Mouse (Mus musculus) Muller cell, postnatal 12 days (primary cell): Measurements from ENCODE around the gene Agap1.

Experiments used
- DNase-seq: peaks from one replicate; pipeline ENCODE4 v3.0.0-alpha.2; 2015; ENCODE audit errors: inconsistent ontology term

The Agap1 gene

DNA sequence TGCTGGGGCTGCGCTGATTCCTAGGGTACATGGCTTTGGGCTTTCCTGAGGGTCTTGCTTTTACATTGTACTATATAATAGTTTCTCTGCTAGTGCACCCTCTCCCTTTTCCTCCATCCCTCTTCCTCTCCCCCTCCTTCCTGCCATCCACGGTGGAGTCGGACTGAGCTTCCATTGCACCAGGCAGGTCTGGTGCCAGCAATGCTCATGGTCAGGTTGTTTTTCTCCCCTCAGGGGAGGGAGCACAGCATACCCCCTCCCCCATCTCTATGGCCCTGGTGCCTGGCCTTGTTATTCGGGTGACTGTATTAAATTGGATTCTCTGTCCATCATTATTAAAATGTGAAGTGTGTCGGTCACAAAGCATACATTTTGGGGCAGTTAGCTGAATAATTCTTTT, 259.1 kb downstream of the Agap1 start:
- DNase-seq = no peak

DNA sequence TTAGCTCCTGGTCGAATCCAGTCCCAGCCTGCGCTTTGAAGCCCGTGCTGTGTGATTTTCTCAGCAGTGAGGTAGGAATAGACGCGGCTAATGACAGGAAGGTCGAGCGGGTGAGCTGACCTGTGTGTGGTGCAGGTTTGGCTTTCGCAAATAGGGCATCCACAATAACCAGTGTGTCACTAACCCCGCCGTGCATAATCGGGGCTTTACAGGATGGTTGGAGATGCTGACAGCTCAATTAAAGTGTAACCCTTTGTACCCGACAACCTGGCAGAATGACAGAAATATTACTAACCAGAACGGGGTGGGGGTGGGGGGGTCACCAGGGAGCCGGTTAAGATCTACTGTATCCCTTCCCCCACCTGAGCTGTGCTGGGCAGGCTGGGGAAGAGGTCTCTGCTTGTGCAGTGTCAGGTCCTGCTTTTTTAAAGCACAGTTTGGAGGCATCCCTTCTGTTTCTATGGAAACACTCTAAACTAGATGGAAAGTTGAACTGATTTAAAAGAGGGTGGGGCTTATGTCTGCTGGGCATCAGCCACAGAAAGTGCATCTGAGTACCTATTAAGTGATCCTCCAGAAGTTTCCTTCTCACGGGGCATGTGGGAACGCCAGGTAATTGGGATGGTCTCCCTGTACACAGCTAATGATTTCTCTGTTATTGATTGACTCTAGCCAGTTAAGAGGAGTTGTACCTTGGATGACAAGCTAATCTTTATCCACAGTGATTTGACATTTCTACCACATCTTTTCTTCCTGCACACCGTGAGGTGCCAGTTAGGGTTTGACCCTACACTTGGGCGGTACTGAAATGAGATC, 259.8 kb downstream of the Agap1 start:
- no peak for DNase-seq

- DNase-seq = no peak
Measured at GRCm38 (mm10) chr1:89716234-89716633, 261.6 kb downstream of the Agap1 start.

GRCm38 (mm10) chr1:89717100-89717499, 262.5 kb downstream of the Agap1 start:
- no peak for DNase-seq

DNA sequence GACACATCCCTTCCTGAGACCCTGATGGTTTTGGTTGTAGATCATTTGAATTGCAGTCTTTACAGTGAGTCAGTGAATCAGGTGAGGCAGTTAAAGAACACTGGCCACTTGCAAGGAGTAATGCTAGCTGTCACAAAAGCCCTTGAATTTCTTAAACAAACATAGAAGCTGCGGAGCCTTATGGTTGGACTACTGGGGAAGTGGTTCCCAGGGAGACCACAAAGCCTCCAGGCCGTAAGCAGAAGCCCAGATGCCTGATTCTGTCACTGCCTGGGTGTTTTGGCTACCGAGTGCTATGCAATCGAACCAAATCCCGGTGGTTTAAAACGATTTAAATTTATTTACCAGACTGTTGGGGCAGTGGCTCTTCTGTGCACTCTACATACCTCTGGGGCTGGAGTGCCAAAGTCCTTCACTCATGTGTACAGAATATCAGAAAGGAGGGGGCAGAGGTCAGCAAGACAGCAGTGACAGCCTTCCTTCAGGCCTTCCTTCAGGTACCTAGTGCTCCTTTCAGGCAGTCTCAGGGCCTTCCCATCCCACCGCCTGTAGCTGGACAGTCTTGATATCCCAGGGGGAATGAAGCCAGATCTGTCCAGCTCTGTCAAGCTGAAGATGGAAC, 264.3 kb downstream of the Agap1 start:
- DNase-seq = no peak

GRCm38 (mm10) chr1:89724141-89724540, 269.5 kb downstream of the Agap1 start:
- no peak for DNase-seq

- DNase-seq = no peak
Measured at GRCm38 (mm10) chr1:89724555-89724954, 269.9 kb downstream of the Agap1 start.

DNA sequence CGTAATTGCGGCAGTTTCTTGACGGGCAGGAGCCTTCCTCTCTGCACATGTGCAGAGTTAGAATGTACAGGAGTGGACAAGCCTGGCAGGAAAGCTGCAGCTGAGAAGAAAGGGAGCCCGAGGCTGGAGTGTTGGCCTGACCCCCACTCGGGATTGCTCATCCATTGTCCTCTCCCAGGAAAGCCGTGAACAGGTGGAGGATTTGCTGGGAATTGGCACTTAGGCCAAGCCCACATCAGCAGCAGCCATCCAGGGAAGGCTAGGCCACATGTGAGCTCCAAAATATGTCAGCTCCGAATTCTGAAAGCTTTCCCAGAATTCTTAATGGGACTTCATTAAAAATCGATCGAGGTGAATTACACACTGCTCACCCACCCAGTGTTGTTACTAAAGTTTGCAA, 270.4 kb downstream of the Agap1 start:
- DNase-seq = no peak

DNA sequence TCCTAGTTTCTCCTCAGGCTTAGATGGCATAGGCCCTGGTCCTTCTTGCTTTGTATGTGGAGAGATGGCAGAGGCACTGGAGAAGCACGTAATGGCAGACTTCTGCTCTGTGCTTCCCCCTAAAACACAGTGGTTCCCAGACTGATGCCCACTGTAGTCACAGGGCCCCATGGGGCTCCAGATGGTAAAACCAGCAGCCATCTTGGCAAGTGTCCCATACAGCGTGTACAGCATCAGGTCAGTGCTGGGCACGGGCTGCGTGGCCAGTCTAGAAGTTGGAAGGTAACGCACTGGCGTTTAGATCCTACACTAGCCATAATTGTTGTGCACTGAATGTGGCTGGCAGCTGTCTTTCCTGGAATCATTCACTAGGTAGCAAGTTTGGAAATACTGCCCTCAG, 273.9 kb downstream of the Agap1 start:
- no peak for DNase-seq

- no peak for DNase-seq
Measured at GRCm38 (mm10) chr1:89730589-89731195, 276.1 kb downstream of the Agap1 start.

GRCm38 (mm10) chr1:89734368-89734767, 279.8 kb downstream of the Agap1 start:
- DNase-seq = no peak

GRCm38 (mm10) chr1:89735146-89735545, 280.5 kb downstream of the Agap1 start:
- no peak for DNase-seq

DNA sequence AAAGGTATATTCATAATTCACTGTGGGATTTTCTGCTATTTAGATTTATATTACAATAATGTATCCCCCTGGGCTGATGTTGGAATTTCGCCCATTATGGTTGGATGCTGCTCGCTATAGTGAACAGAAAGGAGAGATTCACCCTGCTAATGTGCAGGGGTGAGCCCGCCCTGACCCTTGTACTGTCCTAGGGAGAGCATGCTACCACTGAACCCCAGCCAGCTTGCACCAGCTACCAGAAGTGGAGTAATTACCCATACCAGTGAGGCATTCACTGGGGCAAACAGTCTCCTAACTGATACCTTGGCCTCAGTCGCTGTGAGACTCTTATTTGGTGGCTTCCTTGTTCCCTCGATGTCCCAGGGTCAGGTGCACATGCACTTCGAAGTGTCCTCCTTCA, 281.4 kb downstream of the Agap1 start:
- DNase-seq = no peak

DNA sequence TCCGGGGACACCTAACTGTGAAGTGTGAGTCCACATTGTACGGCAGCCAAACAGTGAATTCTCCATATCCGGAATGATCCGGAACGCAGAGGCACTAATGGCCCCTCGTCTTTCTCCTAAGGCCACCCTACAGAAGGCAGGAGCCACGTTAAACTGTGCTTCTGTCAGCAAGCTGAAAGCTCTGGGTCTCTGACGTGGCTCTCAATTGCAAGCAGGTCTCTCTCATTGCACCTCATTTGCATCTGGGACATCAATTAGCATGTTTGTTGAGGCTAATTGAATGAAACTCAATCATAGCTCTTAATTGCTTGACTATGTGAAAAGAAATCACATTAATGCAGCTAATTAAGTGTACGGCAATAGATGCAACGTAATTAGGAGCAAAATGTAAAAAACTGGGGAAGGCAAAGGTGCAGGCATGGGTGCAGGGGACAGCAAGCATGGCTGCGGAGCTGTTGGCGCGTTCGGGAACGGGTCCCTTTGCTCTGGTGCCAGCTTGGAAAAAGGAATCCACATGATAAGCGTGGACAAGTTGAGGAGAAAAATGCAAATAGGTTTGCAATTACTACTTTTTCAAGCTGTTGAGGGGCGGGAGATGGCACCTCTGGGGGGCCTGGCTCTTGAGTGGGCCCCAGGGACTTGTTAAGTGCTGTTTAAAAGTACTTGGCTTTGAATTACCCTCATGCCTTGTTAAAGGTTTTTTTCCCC, 284.6 kb downstream of the Agap1 start:
- no peak for DNase-seq

GRCm38 (mm10) chr1:89739775-89740099, 285.1 kb downstream of the Agap1 start:
- no peak for DNase-seq

DNA sequence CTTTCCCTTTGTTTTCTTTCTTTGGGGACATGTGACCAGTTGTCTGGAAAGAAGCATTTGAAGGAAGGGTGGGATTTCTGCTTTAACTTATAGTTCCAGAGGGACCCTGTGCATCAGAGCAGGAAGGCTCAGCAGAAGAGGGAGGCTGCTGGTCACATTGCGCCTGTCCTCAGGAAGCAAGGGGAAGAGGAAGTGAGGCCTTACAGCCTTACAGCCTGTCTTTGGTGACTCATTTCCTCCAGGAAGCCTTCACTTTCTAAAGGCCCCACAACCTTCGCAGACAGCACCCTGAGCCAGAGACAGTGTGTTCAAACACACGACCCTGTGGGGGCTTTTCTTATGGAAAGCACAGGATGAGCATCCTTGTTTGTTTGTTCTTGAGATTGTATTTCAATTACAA, 287.8 kb downstream of the Agap1 start:
- DNase-seq = no peak

DNA sequence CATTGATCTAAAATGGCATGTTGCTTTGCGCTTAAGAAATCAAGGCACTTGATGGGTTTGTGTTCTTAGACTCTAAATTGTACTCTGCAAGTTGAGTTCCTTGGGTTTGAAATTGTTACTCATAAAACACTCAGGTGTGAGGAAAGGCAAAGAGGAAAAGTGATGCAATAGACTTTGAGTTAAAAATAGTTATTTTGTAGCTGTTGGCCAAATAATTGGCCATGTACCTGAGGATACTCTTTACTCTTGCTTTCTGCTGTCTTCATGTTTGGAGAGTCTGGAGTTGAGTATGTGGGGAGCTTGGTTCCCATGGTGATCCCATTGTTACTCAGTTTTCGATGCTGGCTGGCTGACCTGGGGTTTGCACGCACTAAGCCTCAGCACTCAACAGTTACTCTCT, 291.6 kb downstream of the Agap1 start:
- DNase-seq = no peak

DNA sequence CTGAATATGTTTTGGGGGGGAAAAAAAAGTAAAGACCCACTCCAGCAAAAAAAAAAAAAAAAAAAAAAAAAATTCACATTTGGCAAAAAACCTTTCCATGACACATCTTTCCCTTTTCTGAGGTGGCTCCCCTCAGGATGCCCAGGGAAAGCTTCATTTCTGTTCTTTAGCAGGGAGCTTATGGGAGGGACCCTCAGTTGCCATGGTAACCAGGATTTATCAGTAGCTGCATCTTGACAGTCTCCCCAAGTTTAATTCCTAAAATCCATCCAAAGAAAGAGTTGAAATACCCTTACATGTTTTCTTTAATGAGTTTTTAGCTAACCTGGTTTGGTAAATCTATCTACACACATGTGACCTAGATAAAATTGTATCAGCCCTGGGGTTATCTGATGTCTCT, 295.1 kb downstream of the Agap1 start:
- no peak for DNase-seq

DNA sequence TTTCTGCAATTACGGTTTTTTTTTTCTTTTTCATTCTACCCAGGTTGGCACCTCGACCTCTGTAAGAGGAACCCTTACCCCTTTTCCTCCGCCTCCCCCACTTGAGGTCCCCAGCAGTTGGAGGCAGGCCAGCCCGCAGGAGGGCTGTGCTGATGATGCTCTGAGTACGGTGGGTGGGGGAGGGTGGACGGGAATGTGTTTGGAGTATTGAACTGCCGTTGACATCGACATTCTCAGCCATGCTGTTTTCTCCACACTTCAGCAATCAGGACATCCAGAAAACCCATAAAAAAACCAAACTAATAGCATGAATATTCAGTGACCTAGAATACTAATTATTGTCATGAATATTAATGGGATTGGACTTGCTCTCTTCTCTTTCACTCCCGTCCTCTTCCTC, 295.9 kb downstream of the Agap1 start:
- DNase-seq = no peak

- peak; percentile 56 for DNase-seq
Measured at GRCm38 (mm10) chr1:89750921-89751320, 296.3 kb downstream of the Agap1 start.

GRCm38 (mm10) chr1:89751344-89751743, 296.7 kb downstream of the Agap1 start:
- peak; percentile 4 for DNase-seq

- DNase-seq = no peak
Measured at GRCm38 (mm10) chr1:89752659-89753058, 298.1 kb downstream of the Agap1 start.

- no peak for DNase-seq
Measured at GRCm38 (mm10) chr1:89755358-89755757, 300.8 kb downstream of the Agap1 start.
